Mouse (Mus musculus): ENCODE measurements around the gene Gpr155. TPM values are rescaled to one million over a fixed set of nuclear protein-coding genes. Genes with fewer than 3 reads are reported as not detected.

Gene Gpr155
- polyA plus RNA-seq, 1 experiment, result 1.1 TPM

GRCm38 (mm10) chr2:73403385-73404013 lies 17.1 kb upstream of the Gpr155 start:
- Histone ChIP-seq H3K27me3 (ENCODE audit: control insufficient read depth, insufficient read depth, low read length) (no peaks in the 10 kb centered on the region), H3K4me1 (ENCODE audit: control insufficient read depth, insufficient read depth, low read length) (no peaks in the 10 kb centered on the region; the same call in 1 of the 2 replicates), H3K4me3 (ENCODE audit: control insufficient read depth, low read depth, low read length) (no peak overlapping the region), H3K27ac (ENCODE audit: control insufficient read depth, insufficient read depth, low read depth, low read length) (no peak overlapping the region), H3K36me3 (ENCODE audit: control insufficient read depth, insufficient read depth, low read length) (no peaks in the 10 kb centered on the region)
- TF ChIP-seq CTCF (IDR thresholded peaks at IDR 0.05; ENCODE audit: control insufficient read depth, insufficient read depth, insufficient replicate concordance, low read depth, low read length) (no peak), POLR2A (IDR thresholded peaks at IDR 0.05; ENCODE audit: control insufficient read depth, low read depth, low read length) (no peak)

- H3K36me3 ChIP-seq (ENCODE audit: control insufficient read depth, insufficient read depth, low read length), result no peaks in the 10 kb centered on the region
- H3K4me1 ChIP-seq (ENCODE audit: control insufficient read depth, insufficient read depth, low read length), result no peaks in the 10 kb centered on the region; the same call in 1 of the 2 replicates
- no peaks in the 10 kb centered on the region for H3K27me3 ChIP-seq (ENCODE audit: control insufficient read depth, insufficient read depth, low read length)
- no peak overlapping the region for H3K4me3 ChIP-seq (ENCODE audit: control insufficient read depth, low read depth, low read length)
- no peak for TF ChIP-seq POLR2A (IDR thresholded peaks at IDR 0.05; ENCODE audit: control insufficient read depth, low read depth, low read length)
- H3K27ac ChIP-seq (ENCODE audit: control insufficient read depth, insufficient read depth, low read depth, low read length), result no peak overlapping the region
These were observed 15.3 kb upstream of the Gpr155 start for GRCm38 (mm10) chr2:73401689-73402088.

- Histone ChIP-seq H3K4me3 (ENCODE audit: control insufficient read depth, low read depth, low read length) (no peak overlapping the region), H3K36me3 (ENCODE audit: control insufficient read depth, insufficient read depth, low read length) (no peaks in the 10 kb centered on the region), H3K4me1 (ENCODE audit: control insufficient read depth, insufficient read depth, low read length) (no peaks in the 10 kb centered on the region), H3K27ac (ENCODE audit: control insufficient read depth, insufficient read depth, low read depth, low read length) (no peak overlapping the region), H3K27me3 (ENCODE audit: control insufficient read depth, insufficient read depth, low read length) (no peaks in the 10 kb centered on the region)
- TF ChIP-seq POLR2A (IDR thresholded peaks at IDR 0.05; ENCODE audit: control insufficient read depth, low read depth, low read length), result no peak
- no peak for TF ChIP-seq CTCF (IDR thresholded peaks at IDR 0.05; ENCODE audit: control insufficient read depth, insufficient read depth, insufficient replicate concordance, low read depth, low read length)
These were observed 11.1 kb upstream of the Gpr155 start for GRCm38 (mm10) chr2:73397476-73397875.

- Histone ChIP-seq H3K36me3 (ENCODE audit: control insufficient read depth, insufficient read depth, low read length) (no peaks in the 10 kb centered on the region), H3K4me1 (ENCODE audit: control insufficient read depth, insufficient read depth, low read length) (no peaks in the 10 kb centered on the region), H3K27ac (ENCODE audit: control insufficient read depth, insufficient read depth, low read depth, low read length) (no peak overlapping the region), H3K27me3 (ENCODE audit: control insufficient read depth, insufficient read depth, low read length) (no peaks in the 10 kb centered on the region), H3K4me3 (ENCODE audit: control insufficient read depth, low read depth, low read length) (no peak overlapping the region)
- TF ChIP-seq CTCF (IDR thresholded peaks at IDR 0.05; ENCODE audit: control insufficient read depth, insufficient read depth, insufficient replicate concordance, low read depth, low read length) (no peak), POLR2A (IDR thresholded peaks at IDR 0.05; ENCODE audit: control insufficient read depth, low read depth, low read length) (no peak)
These were observed 10.5 kb upstream of the Gpr155 start for GRCm38 (mm10) chr2:73396828-73397325.

- no peak overlapping the region for H3K4me3 ChIP-seq (ENCODE audit: control insufficient read depth, low read depth, low read length)
- no peaks in the 10 kb centered on the region for H3K27me3 ChIP-seq (ENCODE audit: control insufficient read depth, insufficient read depth, low read length)
- H3K4me1 ChIP-seq (ENCODE audit: control insufficient read depth, insufficient read depth, low read length), result no peaks in the 10 kb centered on the region
- no peak for TF ChIP-seq POLR2A (IDR thresholded peaks at IDR 0.05; ENCODE audit: control insufficient read depth, low read depth, low read length)
- no peak for TF ChIP-seq CTCF (IDR thresholded peaks at IDR 0.05; ENCODE audit: control insufficient read depth, insufficient read depth, insufficient replicate concordance, low read depth, low read length)
- H3K36me3 ChIP-seq (ENCODE audit: control insufficient read depth, insufficient read depth, low read length), result no peaks in the 10 kb centered on the region
- H3K27ac ChIP-seq (ENCODE audit: control insufficient read depth, insufficient read depth, low read depth, low read length), result no peak overlapping the region
These were observed 9.1 kb upstream of the Gpr155 start for GRCm38 (mm10) chr2:73395516-73395915.

GRCm38 (mm10) chr2:73394476-73394875 lies 8.1 kb upstream of the Gpr155 start:
- Histone ChIP-seq H3K4me3 (ENCODE audit: control insufficient read depth, low read depth, low read length) (no peak overlapping the region), H3K4me1 (ENCODE audit: control insufficient read depth, insufficient read depth, low read length) (no peaks in the 10 kb centered on the region), H3K27ac (ENCODE audit: control insufficient read depth, insufficient read depth, low read depth, low read length) (no peak overlapping the region), H3K27me3 (ENCODE audit: control insufficient read depth, insufficient read depth, low read length) (no peaks in the 10 kb centered on the region), H3K36me3 (ENCODE audit: control insufficient read depth, insufficient read depth, low read length) (no peaks in the 10 kb centered on the region)
- TF ChIP-seq CTCF (IDR thresholded peaks at IDR 0.05; ENCODE audit: control insufficient read depth, insufficient read depth, insufficient replicate concordance, low read depth, low read length) (no peak), POLR2A (IDR thresholded peaks at IDR 0.05; ENCODE audit: control insufficient read depth, low read depth, low read length) (no peak)

- Histone ChIP-seq H3K4me3 (ENCODE audit: control insufficient read depth, low read depth, low read length) (no peak overlapping the region), H3K27ac (ENCODE audit: control insufficient read depth, insufficient read depth, low read depth, low read length) (no peak overlapping the region), H3K4me1 (ENCODE audit: control insufficient read depth, insufficient read depth, low read length) (no peaks in the 10 kb centered on the region), H3K27me3 (ENCODE audit: control insufficient read depth, insufficient read depth, low read length) (no peaks in the 10 kb centered on the region), H3K36me3 (ENCODE audit: control insufficient read depth, insufficient read depth, low read length) (no peaks in the 10 kb centered on the region)
- TF ChIP-seq POLR2A (IDR thresholded peaks at IDR 0.05; ENCODE audit: control insufficient read depth, low read depth, low read length), result no peak
These were observed 6.4 kb upstream of the Gpr155 start for GRCm38 (mm10) chr2:73392772-73393171.

GRCm38 (mm10) chr2:73389951-73390350 lies 3.6 kb upstream of the Gpr155 start:
- Histone ChIP-seq H3K27ac (ENCODE audit: control insufficient read depth, insufficient read depth, low read depth, low read length) (no peak overlapping the region), H3K4me3 (ENCODE audit: control insufficient read depth, low read depth, low read length) (no peak overlapping the region), H3K36me3 (ENCODE audit: control insufficient read depth, insufficient read depth, low read length) (no peaks in the 10 kb centered on the region), H3K4me1 (ENCODE audit: control insufficient read depth, insufficient read depth, low read length) (peaks cover 5% of the 10 kb centered on the region; the same call in 1 of the 2 replicates), H3K27me3 (ENCODE audit: control insufficient read depth, insufficient read depth, low read length) (no peaks in the 10 kb centered on the region)
- TF ChIP-seq POLR2A (IDR thresholded peaks at IDR 0.05; ENCODE audit: control insufficient read depth, low read depth, low read length), result no peak

Measured in testis, adult 2 months (tissue).